In the genomic region with DNA sequence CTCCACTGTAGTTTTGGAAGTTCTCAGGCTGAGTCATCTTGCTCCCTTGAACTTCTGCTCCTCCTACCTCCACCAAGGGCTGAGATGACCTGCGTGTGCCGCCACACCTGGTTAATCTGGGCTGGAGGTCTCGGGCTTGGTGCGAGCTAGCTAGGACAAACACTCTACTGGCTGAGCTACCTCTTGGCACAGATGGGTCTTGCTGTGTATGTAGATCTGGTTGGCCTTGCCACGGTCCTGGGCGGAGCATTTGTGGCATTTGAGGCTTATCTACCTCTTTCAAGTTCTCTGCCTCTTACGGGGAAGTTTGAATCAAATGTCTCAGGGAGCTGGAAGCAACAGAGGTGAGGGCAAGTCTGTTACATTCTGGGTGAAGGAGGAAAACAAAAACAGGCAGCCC, we compare ENCODE assay signal across 9 mouse cellular contexts. TPM values are rescaled to one million over a fixed set of nuclear protein-coding genes. Genes with fewer than 3 reads are reported as not detected.
DNase-seq lines count a peak whose midpoint lies in the region; ATAC-seq and TF ChIP-seq lines count a peak whose summit lies in the region.
"Had no signal": no experiment of that assay in that cellular context is flagged by ENCODE, and none has a peak within 500 bp of the region (broad histone marks: within the 10 kb centered on the region; RNA-seq: fewer than 3 reads in every experiment).

No protein-coding gene starts in this region.

- intact Hi-C loops in heart, postnatal 10 days (cut with DNase I): no loop called here
- intact Hi-C loops in left cerebral cortex, postnatal 25 days (cut with DNase I): no loop called here

- no peak for TF ChIP-seq EP300 in liver, postnatal 0 days (IDR thresholded peaks at IDR 0.05; ENCODE audit: low read depth)

- H3K9ac ChIP-seq in liver, postnatal 0 days (replicated peaks): no peak overlapping the region
- H3K9ac ChIP-seq: limb, embryonic 15.5 days had no signal

- peaks cover 95% of the 10 kb centered on the region for H3K4me1 ChIP-seq in heart, embryonic 10.5 days
- H3K4me1 ChIP-seq in liver, postnatal 0 days (ENCODE audit: insufficient read depth): peaks cover 81% of the 10 kb centered on the region

- no peak overlapping the region for H3K4me2 ChIP-seq in liver, postnatal 0 days (ENCODE audit: low read depth, low read length)
- H3K4me2 ChIP-seq: limb, embryonic 15.5 days had no signal

- no peak overlapping the region for H3K4me3 ChIP-seq in heart, embryonic 10.5 days
- no peak overlapping the region for H3K4me3 ChIP-seq in liver, postnatal 0 days (ENCODE audit: low read depth, low read length)
- H3K4me3 ChIP-seq: limb, embryonic 15.5 days had no signal

- DNase-seq in heart, embryonic 10.5 days (ENCODE audit: low spot score): no peak
- no peak for DNase-seq in heart, postnatal 10 days
- DNase-seq in urinary bladder, adult 18-20 months (ENCODE audit: low spot score in 2 of 2): peak; percentile 63 to 80
- no peak for DNase-seq in urinary bladder, adult 2 months (ENCODE audit: low spot score)
- DNase-seq in liver, postnatal 0 days: peak; percentile 15
- DNase-seq in urinary bladder, postnatal 25 days (ENCODE audit: low spot score): peak; percentile 29
- no peak for DNase-seq in left cerebral cortex, postnatal 25 days (ENCODE audit: low spot score in 2 of 2)
- DNase-seq in retina, postnatal 1 day: no peak

- 50% methylated on average over 7 of the region's 7 CpGs for WGBS in heart, embryonic 10.5 days
- WGBS in liver, postnatal 0 days (ENCODE audit: insufficient replicate concordance): 50% methylated on average over 7 of the region's 7 CpGs

- H3K9me3 ChIP-seq in heart, embryonic 10.5 days: no peaks in the 10 kb centered on the region
- no peaks in the 10 kb centered on the region for H3K9me3 ChIP-seq in liver, postnatal 0 days (ENCODE audit: low read length)
- H3K9me3 ChIP-seq: limb, embryonic 15.5 days had no signal

- H3K36me3 ChIP-seq in heart, embryonic 10.5 days: peaks cover 48% of the 10 kb centered on the region
- peaks cover 42% of the 10 kb centered on the region for H3K36me3 ChIP-seq in liver, postnatal 0 days (replicated peaks; ENCODE audit: insufficient read depth, low read length)

- H3K27ac ChIP-seq in heart, embryonic 10.5 days: 0 out of 2 replicates have a peak overlapping the region, but pooled peaks have one; percentile 16
- H3K27ac ChIP-seq in liver, postnatal 0 days (ENCODE audit: low read depth): no peak overlapping the region

- no peaks in the 10 kb centered on the region for H3K27me3 ChIP-seq in heart, embryonic 10.5 days (ENCODE audit: insufficient read depth, poor library complexity, severe bottlenecking)
- no peaks in the 10 kb centered on the region for H3K27me3 ChIP-seq in liver, postnatal 0 days (ENCODE audit: insufficient read depth, low read length)
- H3K27me3 ChIP-seq: limb, embryonic 15.5 days had no signal

- ATAC-seq in liver, postnatal 0 days: no peak

- no peak for TF ChIP-seq CTCF in liver, postnatal 0 days (IDR thresholded peaks at IDR 0.05; ENCODE audit: low read depth)

RNA-seq across cellular contexts. Expression of a gene that starts 11.6 kb away (rescaled TPM):
- 50.8 and 65.1 TPM in 2 replicates for polyA plus RNA-seq in heart, embryonic 10.5 days (2016; fragmentation: Nextera tagmentation; extraction: Ambion mirVana)
- total RNA-seq in heart, postnatal 10 days (2021): 10 to 100 TPM; 74.9 to 76.4 TPM
- 101 and 108 TPM in 2 replicates for polyA plus RNA-seq in urinary bladder, adult 2 months (2012; rRNA removed)
- 30.0 and 32.2 TPM in 2 replicates for polyA plus RNA-seq in liver, postnatal 0 days (2015; fragmentation: Nextera tagmentation; extraction: Ambion mirVana)
- 100 to 1,000 TPM; 192 to 202 TPM for total RNA-seq in left cerebral cortex, postnatal 25 days (2021)

RNA-seq across cellular contexts. Expression of a gene that starts 28.1 kb away (rescaled TPM):
- polyA plus RNA-seq in heart, embryonic 10.5 days (2016; fragmentation: Nextera tagmentation; extraction: Ambion mirVana): 387 and 414 TPM in 2 replicates
- total RNA-seq in heart, postnatal 10 days (2021): 100 to 1,000 TPM; 677 to 703 TPM
- polyA plus RNA-seq in urinary bladder, adult 2 months (2012; rRNA removed): 911 and 1,027 TPM in 2 replicates
- polyA plus RNA-seq in liver, postnatal 0 days (2015; fragmentation: Nextera tagmentation; extraction: Ambion mirVana): 409 and 433 TPM in 2 replicates
- 100 to 1,000 TPM; 340 to 351 TPM for total RNA-seq in left cerebral cortex, postnatal 25 days (2021)

RNA-seq across cellular contexts. Expression of a gene that starts 30.2 kb away (rescaled TPM):
- polyA plus RNA-seq in heart, embryonic 10.5 days (2016; fragmentation: Nextera tagmentation; extraction: Ambion mirVana): 9.2 and 9.6 TPM in 2 replicates
- 1 to 10 TPM in 1 of 2 experiments, under 1 TPM in 1; 0.84 to 1.0 TPM for total RNA-seq in heart, postnatal 10 days (2021)
- polyA plus RNA-seq in urinary bladder, adult 2 months (2012; rRNA removed): 3.8 and 5.6 TPM in 2 replicates
- polyA plus RNA-seq in liver, postnatal 0 days (2015; fragmentation: Nextera tagmentation; extraction: Ambion mirVana): 0.25 and 0.28 TPM in 2 replicates
- 10 to 100 TPM; 75.4 to 75.9 TPM for total RNA-seq in left cerebral cortex, postnatal 25 days (2021)

RNA-seq across cellular contexts. Expression of a gene that starts 34.6 kb away (rescaled TPM):
- polyA plus RNA-seq in heart, embryonic 10.5 days (2016; fragmentation: Nextera tagmentation; extraction: Ambion mirVana): 0.30 TPM in 1 of 2 replicates, not detected in the other
- total RNA-seq in heart, postnatal 10 days (2021): not detected
- 0.13 and 0.41 TPM in 2 replicates for polyA plus RNA-seq in urinary bladder, adult 2 months (2012; rRNA removed)
- not detected in 2 replicates for polyA plus RNA-seq in liver, postnatal 0 days (2015; fragmentation: Nextera tagmentation; extraction: Ambion mirVana)
- under 1 TPM; 0.62 to 0.78 TPM for total RNA-seq in left cerebral cortex, postnatal 25 days (2021)

RNA-seq across cellular contexts. Expression of a gene that starts 44.0 kb away (rescaled TPM):
- 11.6 and 17.0 TPM in 2 replicates for polyA plus RNA-seq in heart, embryonic 10.5 days (2016; fragmentation: Nextera tagmentation; extraction: Ambion mirVana)
- total RNA-seq in heart, postnatal 10 days (2021): 10 to 100 TPM; 10.8 to 11.8 TPM
- polyA plus RNA-seq in urinary bladder, adult 2 months (2012; rRNA removed): 15.3 and 16.6 TPM in 2 replicates
- polyA plus RNA-seq in liver, postnatal 0 days (2015; fragmentation: Nextera tagmentation; extraction: Ambion mirVana): 5.5 and 5.8 TPM in 2 replicates
- total RNA-seq in left cerebral cortex, postnatal 25 days (2021): 10 to 100 TPM; 18.7 to 20.2 TPM

Comparison
In these comparisons a context has a peak if more than half of its experiments do, and no peak if none do; other contexts are left out.
1. DNase-seq: peak in urinary bladder, adult 18-20 months (2 of 2), liver, postnatal 0 days (single experiment) and urinary bladder, postnatal 25 days (single experiment); none in heart, embryonic 10.5 days (single experiment), heart, postnatal 10 days (0 of 2), urinary bladder, adult 2 months (single experiment), left cerebral cortex, postnatal 25 days (0 of 2) and retina, postnatal 1 day (single experiment).